Mouse (Mus musculus) MEL (cell line): ENCODE measurements around the gene Slc16a12. TPM values are rescaled to one million over a fixed set of nuclear protein-coding genes. Genes with fewer than 3 reads are reported as not detected.

Experiments used
- DNase-seq: peaks from one replicate; pipeline ENCODE4 v3.0.0; 2011; ENCODE audit warnings: low read depth, low spot score
- H3K27ac ChIP-seq: 2 replicates; pipeline ENCODE4 v1.5.1; 2012; ENCODE audit warnings: low read depth, mild to moderate bottlenecking, control low read depth, low read length, moderate library complexity; ENCODE audit not compliant: control insufficient read depth
- H3K27me3 ChIP-seq, 2 experiments: fragments of 150-350 bp in 1 of 2; sonication (generic) in 1 of 2; 2 replicates each; pipeline ENCODE4 v1.6.1; 2012; ENCODE audit warnings: low read length in 2 of 2, mild to moderate bottlenecking in 2 of 2, improper control_type of control experiment in 1 of 2, moderate library complexity in 1 of 2; ENCODE audit not compliant: insufficient read depth in 2 of 2, control insufficient read depth in 1 of 2
- H3K36me3 ChIP-seq, 2 experiments: 2 replicates each; pipeline ENCODE4 v1.6.1; 2012 to 2014; ENCODE audit warnings: low read length in 2 of 2, improper control_type of control experiment in 1 of 2, inconsistent platforms in 1 of 2, mild to moderate bottlenecking in 1 of 2; ENCODE audit not compliant: insufficient read depth in 2 of 2, control insufficient read depth in 1 of 2
- H3K4me1 ChIP-seq, 2 experiments: fragments of 150-350 bp in 1 of 2; sonication (generic) in 1 of 2; 2 replicates each; pipeline ENCODE4 v1.6.1; 2012; ENCODE audit warnings: low read length in 2 of 2, improper control_type of control experiment in 1 of 2, mild to moderate bottlenecking in 1 of 2; ENCODE audit not compliant: insufficient read depth in 2 of 2, control insufficient read depth in 1 of 2
- H3K4me3 ChIP-seq, 2 experiments: fragments of 150-350 bp in 1 of 2; sonication (generic) in 1 of 2; 2 replicates each; pipeline ENCODE4 v1.5.1; 2012; ENCODE audit warnings: low read depth in 2 of 2, low read length in 2 of 2, mild to moderate bottlenecking in 2 of 2, moderate library complexity in 2 of 2, control low read depth in 1 of 2, improper control_type of control experiment in 1 of 2; ENCODE audit not compliant: control insufficient read depth in 1 of 2, insufficient read depth in 1 of 2
- H3K79me2 ChIP-seq: 2 replicates; pipeline ENCODE4 v1.6.1; 2012; ENCODE audit warnings: mild to moderate bottlenecking, low read length, moderate library complexity; ENCODE audit not compliant: control insufficient read depth, poor library complexity, insufficient read depth
- H3K9ac ChIP-seq: 2 replicates; pipeline ENCODE4 v1.6.1; 2012; ENCODE audit warnings: low read depth, mild to moderate bottlenecking, control low read depth, low read length, moderate library complexity; ENCODE audit not compliant: control insufficient read depth, poor library complexity, severe bottlenecking
- H3K9me3 ChIP-seq: fragments of 150-350 bp; sonication (generic); replicated peaks from 2 replicates; pipeline ENCODE4 v1.6.1; 2012; ENCODE audit warnings: mild to moderate bottlenecking, low read length, improper control_type of control experiment, moderate library complexity; ENCODE audit not compliant: insufficient read depth
- CHD1 ChIP-seq: IDR thresholded peaks from 2 replicates; pipeline ENCODE4 v1.6.1; 2012; ENCODE audit warnings: low read depth, mild to moderate bottlenecking, inconsistent platforms, low read length, improper control_type of control experiment
- CTCF ChIP-seq, 3 experiments: IDR thresholded peaks in 2 of 3; conservative IDR thresholded peaks in 1 of 3; 2 replicates each; pipeline ENCODE4 v1.5.1; 2011 to 2012; ENCODE audit warnings: low read length in 3 of 3, low read depth in 2 of 3, mild to moderate bottlenecking in 2 of 3, improper control_type of control experiment in 1 of 3, inconsistent platforms in 1 of 3, mixed read lengths in 1 of 3, moderate library complexity in 1 of 3; ENCODE audit not compliant: control insufficient read depth in 1 of 3, insufficient read depth in 1 of 3, poor library complexity in 1 of 3, severe bottlenecking in 1 of 3
- E2F4 ChIP-seq: IDR thresholded peaks from 2 replicates; pipeline ENCODE4 v1.6.1; 2011; ENCODE audit warnings: low read depth, low read length, improper control_type of control experiment, borderline replicate concordance
- ELF1 ChIP-seq: IDR thresholded peaks from 2 replicates; pipeline ENCODE4 v1.6.1; 2014; ENCODE audit warnings: low read depth, mild to moderate bottlenecking, inconsistent platforms, low read length, improper control_type of control experiment, moderate library complexity
- EP300 ChIP-seq, 2 experiments: IDR thresholded peaks; 2 replicates each; pipeline ENCODE4 v1.6.1; 2011; ENCODE audit warnings: improper control_type of control experiment in 2 of 2, low read length in 2 of 2, low read depth in 1 of 2, mild to moderate bottlenecking in 1 of 2
- GABPA ChIP-seq: IDR thresholded peaks from 2 replicates; pipeline ENCODE4 v1.6.1; 2012; ENCODE audit warnings: low read depth, mild to moderate bottlenecking, inconsistent platforms, low read length, improper control_type of control experiment, moderate library complexity
- GATA1 ChIP-seq: IDR thresholded peaks from 2 replicates; pipeline ENCODE4 v1.6.1; 2011; ENCODE audit warnings: low read depth, low read length, improper control_type of control experiment
- JUND ChIP-seq: IDR thresholded peaks from 2 replicates; pipeline ENCODE4 v1.6.1; 2011; ENCODE audit warnings: low read depth, mild to moderate bottlenecking, improper control_type of control experiment, low read length
- MAFK ChIP-seq: IDR thresholded peaks from 2 replicates; pipeline ENCODE4 v1.6.1; 2011; ENCODE audit warnings: low read depth, mild to moderate bottlenecking, low read length, improper control_type of control experiment, borderline replicate concordance
- MEF2A ChIP-seq: IDR thresholded peaks from 2 replicates; pipeline ENCODE4 v1.6.1; 2014; ENCODE audit warnings: low read depth, mild to moderate bottlenecking, inconsistent platforms, low read length, improper control_type of control experiment; ENCODE audit not compliant: poor library complexity, insufficient replicate concordance, severe bottlenecking; ENCODE audit errors: extremely low read depth
- MXI1 ChIP-seq: IDR thresholded peaks from 2 replicates; pipeline ENCODE4 v1.6.1; 2011; ENCODE audit warnings: mild to moderate bottlenecking, low read depth, low read length, improper control_type of control experiment
- MYB ChIP-seq: IDR thresholded peaks from 2 replicates; pipeline ENCODE4 v1.6.1; 2011; ENCODE audit warnings: mild to moderate bottlenecking, low read depth, low read length, improper control_type of control experiment
- NELFE ChIP-seq: IDR thresholded peaks from 2 replicates; pipeline ENCODE4 v1.6.1; 2011; ENCODE audit warnings: low read depth, low read length, improper control_type of control experiment
- NRF1 ChIP-seq: IDR thresholded peaks from 2 replicates; pipeline ENCODE4 v1.6.1; 2014; ENCODE audit warnings: low read depth, mild to moderate bottlenecking, inconsistent platforms, low read length, improper control_type of control experiment, moderate library complexity; ENCODE audit not compliant: poor library complexity, insufficient read depth, severe bottlenecking
- POLR2A ChIP-seq, 2 experiments: IDR thresholded peaks; 2 replicates each; pipeline ENCODE4 v1.6.1; 2011 to 2012; ENCODE audit warnings: low read length in 2 of 2, mild to moderate bottlenecking in 2 of 2, control low read depth in 1 of 2, improper control_type of control experiment in 1 of 2, low read depth in 1 of 2, moderate library complexity in 1 of 2; ENCODE audit not compliant: control insufficient read depth in 1 of 2, insufficient read depth in 1 of 2, poor library complexity in 1 of 2
- POLR2AphosphoS2 ChIP-seq: IDR thresholded peaks from 2 replicates; pipeline ENCODE4 v1.6.1; 2011; ENCODE audit warnings: low read length, improper control_type of control experiment
- RCOR1 ChIP-seq: IDR thresholded peaks from 2 replicates; pipeline ENCODE4 v1.6.1; 2012; ENCODE audit warnings: low read depth, mild to moderate bottlenecking, inconsistent platforms, low read length, improper control_type of control experiment
- SIN3A ChIP-seq: IDR thresholded peaks from 2 replicates; pipeline ENCODE4 v1.6.1; 2012; ENCODE audit warnings: low read length, improper control_type of control experiment, inconsistent platforms
- SMC3 ChIP-seq: IDR thresholded peaks from 2 replicates; pipeline ENCODE4 v1.6.1; 2011; ENCODE audit warnings: low read depth, low read length, improper control_type of control experiment
- TBP ChIP-seq: IDR thresholded peaks from 2 replicates; pipeline ENCODE4 v1.8.0; 2011; ENCODE audit warnings: low read depth, low read length, improper control_type of control experiment
- UBTF ChIP-seq: IDR thresholded peaks from 2 replicates; pipeline ENCODE4 v1.6.1; 2012; ENCODE audit warnings: low read depth, mild to moderate bottlenecking, inconsistent platforms, low read length, improper control_type of control experiment, moderate library complexity, borderline replicate concordance; ENCODE audit not compliant: insufficient read depth
- USF1 ChIP-seq: IDR thresholded peaks from 2 replicates; pipeline ENCODE4 v1.6.1; 2014; ENCODE audit warnings: low read depth, mild to moderate bottlenecking, inconsistent platforms, low read length, improper control_type of control experiment, moderate library complexity
- ZC3H11A ChIP-seq: IDR thresholded peaks from 2 replicates; pipeline ENCODE4 v1.6.1; 2012; ENCODE audit warnings: low read depth, mild to moderate bottlenecking, inconsistent platforms, low read length, improper control_type of control experiment
- ZKSCAN1 ChIP-seq: IDR thresholded peaks from 2 replicates; pipeline ENCODE4 v1.6.1; 2012; ENCODE audit warnings: low read depth, mild to moderate bottlenecking, inconsistent platforms, low read length, improper control_type of control experiment, moderate library complexity
- polyA plus RNA-seq, 2 experiments: library from polyadenylated mRNA; stranded (reverse) in 1 of 2; unstranded in 1 of 2; fragments of >175 nt in 1 of 2; fragments of >200 nt in 1 of 2; gene quantifications; 2 replicates each; pipeline versions ENCODE4 v1.2.1 to v1.2.4; 2012; ENCODE audit warnings: low replicate concordance in 2 of 2, low read depth in 1 of 2; ENCODE audit not compliant: insufficient read length in 2 of 2, insufficient read depth in 1 of 2, missing spikeins in 1 of 2
- total RNA-seq: library from RNA; depleted of rRNA; stranded (reverse); fragments of 300-350 nt; gene quantifications from 2 replicates; pipeline ENCODE4 v1.2.3, GENCODE M21; 2012

The Slc16a12 gene
- total and polyA plus RNA-seq, 3 experiments, result 0.06 TPM; not detected in 2

DNA sequence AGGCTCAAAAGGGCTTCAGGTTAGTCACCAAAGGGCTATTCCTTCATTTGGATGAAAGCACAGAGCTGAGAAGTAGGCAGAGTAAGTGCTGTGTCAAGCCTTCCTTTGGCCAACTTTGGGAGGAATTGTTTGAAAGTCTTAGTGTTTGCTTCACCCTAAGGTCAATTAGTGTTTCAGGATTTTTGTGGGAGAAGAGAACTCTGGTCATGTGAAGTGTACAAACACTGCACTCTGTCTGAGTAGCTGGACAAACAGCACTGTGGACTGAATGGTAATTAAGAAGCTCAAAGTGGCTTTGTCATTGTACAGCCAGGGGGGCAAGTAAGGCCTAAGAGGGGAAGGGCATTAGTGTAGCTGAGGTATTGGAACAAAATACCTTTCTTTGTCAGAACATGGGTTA lies 115.6 kb downstream of the Slc16a12 start:
- no peak overlapping the region for H3K27ac ChIP-seq
- peaks cover 2% of the 10 kb centered on the region in 2 experiments for H3K27me3 ChIP-seq
- no peaks in the 10 kb centered on the region for H3K9me3 ChIP-seq
- no peaks in the 10 kb centered on the region for H3K79me2 ChIP-seq
- H3K4me1 ChIP-seq, result no peaks in the 10 kb centered on the region
- TF ChIP-seq E2F4 (no peak), POLR2A (IDR thresholded peaks at IDR 0.05; ENCODE audit: control insufficient read depth in 1 of 2, insufficient read depth in 1 of 2, low read depth in 1 of 2, low read length in 2 of 2, poor library complexity in 1 of 2) (no peak), MYB (no peak), SMC3 (no peak), POLR2AphosphoS2 (no peak), MXI1 (no peak), ZKSCAN1 (no peak), ZC3H11A (no peak), MEF2A (no peak), UBTF (no peak), SIN3A (no peak), CTCF (IDR thresholded peaks at IDR 0.05 in 2 of 3, conservative IDR thresholded peaks at IDR 0.05 in 1 of 3; ENCODE audit: control insufficient read depth in 1 of 3, insufficient read depth in 1 of 3, low read depth in 2 of 3, low read length in 3 of 3, poor library complexity in 1 of 3, severe bottlenecking in 1 of 3) (no peak), NELFE (no peak), RCOR1 (no peak), USF1 (no peak)
- H3K4me3 ChIP-seq, result no peak overlapping the region
- H3K36me3 ChIP-seq, result no peaks in the 10 kb centered on the region
- DNase-seq, result no peak
- no peak overlapping the region for H3K9ac ChIP-seq

DNA sequence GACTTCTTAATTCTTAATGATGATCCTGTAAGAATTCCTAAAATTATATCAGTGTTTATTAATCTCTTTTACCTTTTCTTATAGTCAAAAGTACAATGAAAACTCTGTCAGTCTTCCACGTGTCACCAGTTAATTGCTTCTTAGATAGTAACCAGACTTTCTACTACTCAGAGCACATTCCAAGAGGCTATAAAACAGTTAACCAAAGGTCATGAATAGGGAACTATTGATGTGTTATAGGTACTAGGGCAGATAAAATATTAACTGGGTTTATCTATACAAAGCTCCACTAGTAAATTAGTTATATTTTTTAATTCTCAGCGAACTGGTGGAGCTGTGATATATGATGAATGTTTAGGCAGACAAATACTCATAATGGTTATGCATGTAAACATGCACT lies 119.6 kb downstream of the Slc16a12 start:
- peaks cover 2 to 6% of the 10 kb centered on the region in 2 experiments; a peak in 3 of 4 replicates for H3K27me3 ChIP-seq

More for the DNA sequence above, 119.6 kb downstream of the Slc16a12 start:
- Histone ChIP-seq H3K36me3 (no peaks in the 10 kb centered on the region), H3K9me3 (no peaks in the 10 kb centered on the region), H3K4me1 (no peaks in the 10 kb centered on the region), H3K27ac (no peak overlapping the region), H3K4me3 (no peak overlapping the region), H3K79me2 (no peaks in the 10 kb centered on the region), H3K9ac (no peak overlapping the region)
- no peak for TF ChIP-seq GABPA
- TF ChIP-seq JUND, result no peak
- no peak for TF ChIP-seq TBP
- TF ChIP-seq E2F4, result no peak
- no peak for TF ChIP-seq GATA1
- TF ChIP-seq CTCF (IDR thresholded peaks at IDR 0.05 in 2 of 3, conservative IDR thresholded peaks at IDR 0.05 in 1 of 3; ENCODE audit: control insufficient read depth in 1 of 3, insufficient read depth in 1 of 3, low read depth in 2 of 3, low read length in 3 of 3, poor library complexity in 1 of 3, severe bottlenecking in 1 of 3), result no peak
- no peak for TF ChIP-seq NRF1
- TF ChIP-seq MAFK, result no peak
- TF ChIP-seq CHD1, result no peak
- TF ChIP-seq RCOR1, result no peak
- no peak for TF ChIP-seq EP300 (IDR thresholded peaks at IDR 0.05; ENCODE audit: low read depth in 1 of 2, low read length in 2 of 2)
- TF ChIP-seq POLR2A (IDR thresholded peaks at IDR 0.05; ENCODE audit: control insufficient read depth in 1 of 2, insufficient read depth in 1 of 2, low read depth in 1 of 2, low read length in 2 of 2, poor library complexity in 1 of 2), result no peak
- no peak for TF ChIP-seq ELF1
- no peak for DNase-seq
